Mouse (Mus musculus): ENCODE results near the gene Nsmce4a. TPM values are rescaled to one million over a fixed set of nuclear protein-coding genes. Genes with fewer than 3 reads are reported as not detected.

Nsmce4a gene
- total RNA-seq, 2 experiments from 2014 or later: 96.3 to 100 TPM

DNA sequence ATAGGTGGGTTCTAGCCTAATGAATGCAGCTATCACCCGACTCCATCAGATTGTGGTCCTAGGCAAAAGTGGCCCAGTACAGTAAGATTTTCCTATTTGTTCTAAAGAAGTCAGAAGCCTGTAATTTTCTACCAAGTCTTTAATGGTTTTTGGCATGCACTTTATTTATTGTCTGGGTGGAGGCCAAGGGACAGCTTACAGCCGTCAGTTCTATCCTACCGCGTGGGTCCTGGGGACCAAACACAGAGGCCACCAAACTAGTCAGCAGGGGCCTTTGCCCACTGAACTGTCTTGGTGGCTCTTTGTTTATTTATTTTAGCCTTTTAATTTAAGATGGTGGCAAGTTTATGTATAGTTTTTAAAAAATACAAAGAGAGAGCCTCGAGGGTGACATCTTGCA, 5.7 kb upstream of the Nsmce4a start:
- DNase-seq (ENCODE audit: low spot score in 2 of 2): no peak

DNA sequence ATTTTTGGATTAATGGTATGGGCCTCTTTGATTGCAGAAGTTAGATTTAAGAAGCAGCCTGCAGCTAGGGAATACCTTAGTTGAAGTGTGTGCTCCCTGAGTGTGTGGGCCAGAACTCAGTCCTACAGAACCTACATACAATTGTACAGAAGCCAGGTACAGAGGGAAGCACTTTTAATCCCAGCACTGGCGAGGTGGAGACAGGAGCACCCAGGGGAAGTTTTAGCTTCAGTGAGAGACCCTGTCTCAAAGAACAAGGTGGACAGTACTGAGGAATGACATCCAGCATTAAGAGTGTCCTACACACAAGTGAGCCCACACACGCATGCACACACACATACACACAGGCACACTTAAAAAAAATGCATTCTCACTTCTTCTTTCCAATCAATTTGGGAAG, 5.1 kb upstream of the Nsmce4a start:
- no peak for DNase-seq (ENCODE audit: low spot score in 2 of 2)

DNA sequence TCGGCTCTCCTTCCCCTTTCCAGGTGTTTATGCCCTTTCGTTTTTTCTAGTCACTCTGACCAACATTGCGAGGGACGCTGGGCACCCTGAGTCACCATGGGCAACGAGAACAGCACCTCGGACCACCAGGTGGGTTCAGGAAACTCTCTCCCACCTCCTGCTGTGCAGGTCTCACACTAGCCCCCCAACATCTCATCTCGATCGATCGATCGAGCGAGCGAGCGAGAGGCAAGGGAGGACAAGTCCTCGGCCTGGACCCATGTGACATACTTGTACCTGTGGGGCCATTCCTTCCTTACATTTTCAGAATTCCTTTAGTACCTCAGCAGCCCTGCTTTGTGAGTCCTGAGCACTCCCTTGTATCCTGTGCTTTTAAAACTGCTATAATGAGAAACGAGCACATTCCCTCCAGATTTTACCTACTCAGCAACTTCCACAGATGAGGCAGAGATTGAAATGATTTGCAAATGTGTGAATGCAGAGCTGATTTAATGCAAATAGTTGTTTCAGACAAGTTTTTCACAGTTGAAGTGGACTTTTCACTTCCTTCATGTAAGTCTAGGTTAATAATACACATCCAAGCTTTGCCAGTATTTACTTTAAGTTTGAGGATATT, 4.6 kb upstream of the Nsmce4a start, which contains the start of gene Tacc2:
Tacc2 (plus strand) TSS at position 51 of the 616 bp plus-strand sequence.
- no peak for DNase-seq (ENCODE audit: low spot score in 2 of 2)

- DNase-seq (ENCODE audit: low spot score in 2 of 2): peak in 1 of 2 experiments; percentile 18
Observed at GRCm38 (mm10) chr7:130576981-130577380, 4.1 kb upstream of the Nsmce4a start.

GRCm38 (mm10) chr7:130574211-130574991, 1.5 kb upstream of the Nsmce4a start:
- no peak for DNase-seq (ENCODE audit: low spot score in 2 of 2)

GRCm38 (mm10) chr7:130573746-130574145, 828 bp upstream of the Nsmce4a start:
- DNase-seq (ENCODE audit: low spot score in 2 of 2): no peak

DNA sequence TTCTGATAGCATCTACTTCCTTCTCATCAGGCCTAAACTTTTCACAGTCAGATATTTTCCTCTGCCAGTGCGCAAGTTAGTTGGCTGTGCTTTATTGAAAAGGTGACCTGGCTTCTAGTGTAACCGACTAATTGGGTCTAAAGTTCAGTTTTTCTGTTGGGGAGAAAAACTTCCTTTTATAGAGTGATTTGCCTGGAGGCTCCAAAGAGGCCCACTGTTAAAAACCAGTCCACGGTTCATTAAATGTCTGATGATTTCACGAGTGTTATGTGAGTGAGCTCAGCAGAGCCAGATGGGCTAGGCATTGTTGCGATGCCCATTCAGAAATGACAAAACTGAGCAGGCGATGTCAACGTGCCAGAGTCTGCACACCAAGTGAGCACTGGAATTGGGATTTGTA, 2.4 kb downstream of the Nsmce4a start:
- DNase-seq (ENCODE audit: low spot score in 2 of 2): no peak

DNA sequence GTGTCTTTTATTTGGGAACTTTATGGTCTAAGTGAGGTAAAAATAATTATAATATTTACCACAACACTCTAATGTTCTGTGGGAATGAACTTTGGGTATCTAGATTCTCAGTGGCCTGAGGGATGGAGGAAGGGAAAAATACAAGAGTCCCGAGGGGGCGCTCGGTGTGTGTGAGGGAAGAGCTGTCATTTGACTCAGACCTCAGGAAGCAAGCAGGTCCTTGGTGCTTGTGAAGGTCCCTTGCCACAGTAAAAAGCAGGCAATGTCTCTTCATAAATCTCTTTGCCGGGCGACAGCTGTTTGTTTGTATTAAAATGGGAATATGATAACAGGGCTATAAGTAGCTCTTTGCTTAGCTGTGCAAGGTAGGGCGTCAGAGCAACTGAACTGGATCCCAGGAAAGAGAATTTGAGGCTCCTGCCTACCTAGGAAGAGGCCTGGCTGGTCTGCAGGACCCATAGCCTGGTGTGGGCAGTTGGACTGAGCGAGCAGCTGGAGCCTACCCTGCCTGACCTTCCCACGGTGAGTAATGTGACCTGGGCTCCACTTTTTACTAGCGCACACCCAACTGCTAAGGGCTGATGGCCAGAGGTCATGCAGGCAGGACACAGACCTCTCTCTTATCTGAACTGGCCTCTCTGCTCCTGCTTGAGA, 4.0 kb downstream of the Nsmce4a start:
- peak in 1 of 2 experiments; percentile 18 for DNase-seq (ENCODE audit: low spot score in 2 of 2)

GRCm38 (mm10) chr7:130564596-130564995, 8.3 kb downstream of the Nsmce4a start:
- no peak for DNase-seq (ENCODE audit: low spot score in 2 of 2)

- no peak for DNase-seq (ENCODE audit: low spot score in 2 of 2)
Observed at GRCm38 (mm10) chr7:130563880-130564279, 9.0 kb downstream of the Nsmce4a start.

GRCm38 (mm10) chr7:130563276-130563675, 9.6 kb downstream of the Nsmce4a start:
- no peak for DNase-seq (ENCODE audit: low spot score in 2 of 2)

DNA sequence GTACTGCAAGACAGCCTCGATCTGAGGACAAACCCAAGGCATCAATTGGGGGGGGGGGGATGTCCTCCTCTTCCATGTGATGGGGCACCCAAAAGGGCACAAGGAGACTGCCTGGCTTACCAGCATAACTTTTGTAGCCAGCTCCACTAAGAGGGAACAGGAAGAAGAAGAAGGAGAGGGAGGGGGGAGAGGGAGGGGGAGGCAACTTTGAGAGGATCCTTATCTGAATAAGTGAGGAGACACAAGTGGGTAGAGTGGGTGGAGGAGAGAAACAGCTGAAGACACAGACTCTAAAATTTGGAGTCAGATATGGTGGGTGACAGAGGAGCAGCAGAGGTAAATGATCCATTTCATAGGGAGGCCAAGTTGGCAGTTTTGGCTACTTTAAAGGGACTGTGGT, 12.0 kb downstream of the Nsmce4a start:
- DNase-seq (ENCODE audit: low spot score in 2 of 2): no peak

GRCm38 (mm10) chr7:130558592-130558991, 14.3 kb downstream of the Nsmce4a start:
- DNase-seq (ENCODE audit: low spot score in 2 of 2): no peak

GRCm38 (mm10) chr7:130555597-130555996, 17.3 kb downstream of the Nsmce4a start:
- no peak for DNase-seq (ENCODE audit: low spot score in 2 of 2)

DNA sequence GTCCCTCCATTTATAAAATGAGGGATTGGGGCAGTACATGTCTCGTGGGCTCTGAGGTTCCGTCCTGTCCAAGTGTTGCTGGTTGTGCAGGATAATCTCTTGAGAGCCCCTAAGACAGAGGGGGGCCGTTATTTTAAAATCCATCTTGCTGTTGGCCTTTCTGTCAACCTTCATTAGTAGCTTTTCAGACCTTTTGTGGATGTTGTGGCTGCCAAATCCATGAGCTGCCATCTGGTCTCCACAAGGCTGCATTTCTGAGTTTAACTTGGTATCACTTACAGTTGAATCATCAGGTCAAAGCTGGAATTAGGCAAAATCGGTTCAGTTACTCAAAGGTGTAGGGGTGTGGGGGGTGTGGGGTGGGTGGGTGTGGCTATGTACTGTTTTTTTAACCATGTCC, 19.6 kb downstream of the Nsmce4a start:
- no peak for DNase-seq (ENCODE audit: low spot score in 2 of 2)

- no peak for DNase-seq (ENCODE audit: low spot score in 2 of 2)
Observed at GRCm38 (mm10) chr7:130552780-130553179, 20.1 kb downstream of the Nsmce4a start.

DNA sequence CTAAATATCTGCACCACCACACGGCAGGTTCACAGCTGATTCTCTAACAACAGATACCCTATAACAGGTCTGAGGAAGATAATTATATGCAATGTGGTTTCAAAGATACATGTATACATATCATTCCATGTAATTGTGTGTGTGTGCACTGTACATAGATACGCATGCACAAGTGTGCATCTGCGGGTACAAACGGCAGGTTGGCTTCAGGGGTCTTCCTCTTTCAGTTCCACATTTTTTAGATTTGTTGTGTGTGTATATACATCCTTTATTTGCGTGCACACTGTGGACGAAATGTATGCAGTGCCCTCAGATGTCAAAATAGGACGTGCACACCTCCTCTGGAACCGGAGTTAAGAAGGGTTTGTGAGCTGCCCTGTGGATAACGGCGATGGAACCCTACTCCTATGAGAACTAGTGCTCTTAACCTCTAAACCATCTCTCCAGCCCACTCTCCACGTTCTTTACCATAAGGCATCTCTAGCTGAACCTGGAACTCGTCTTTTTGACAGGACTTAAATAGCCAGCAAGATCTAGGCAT, 25.2 kb downstream of the Nsmce4a start:
- DNase-seq (ENCODE audit: low spot score in 2 of 2): no peak

- peak; percentile 84 for DNase-seq (ENCODE audit: low spot score in 2 of 2)
Observed at GRCm38 (mm10) chr7:130546791-130547484, 26.0 kb downstream of the Nsmce4a start.

- DNase-seq (ENCODE audit: low spot score in 2 of 2): no peak
Observed at GRCm38 (mm10) chr7:130546421-130546790, 26.5 kb downstream of the Nsmce4a start.

- no peak for DNase-seq (ENCODE audit: low spot score in 2 of 2)
Observed at GRCm38 (mm10) chr7:130545893-130546292, 27.0 kb downstream of the Nsmce4a start.

GRCm38 (mm10) chr7:130545401-130545800, 27.5 kb downstream of the Nsmce4a start:
- DNase-seq (ENCODE audit: low spot score in 2 of 2): no peak
